ENCODE assay signal across 20 mouse cellular contexts in the genomic region with DNA sequence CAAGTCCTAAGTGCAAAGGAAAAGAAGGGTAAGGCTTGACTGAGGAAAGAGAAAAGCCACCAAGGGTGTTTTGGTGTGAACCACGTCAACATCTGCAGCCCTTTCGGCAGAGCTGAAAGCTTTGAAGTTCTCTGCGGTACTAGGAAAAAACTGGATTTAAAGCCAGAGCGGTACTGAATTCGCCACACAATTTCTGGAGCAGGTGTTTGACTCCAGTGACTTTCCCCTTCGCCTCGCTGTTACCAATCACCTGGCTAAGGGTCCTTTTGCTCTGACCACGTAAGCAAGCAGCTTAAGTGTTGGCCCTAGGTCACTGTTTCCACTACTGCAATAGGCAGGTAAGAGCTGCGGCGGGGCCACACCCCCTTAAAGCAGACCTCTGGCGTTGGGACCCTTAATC. TPM values are rescaled to one million over a fixed set of nuclear protein-coding genes. Genes with fewer than 3 reads are reported as not detected.
DNase-seq lines count a peak whose midpoint lies in the region; ATAC-seq and TF ChIP-seq lines count a peak whose summit lies in the region.
"Had no signal": no experiment of that assay in that cellular context is flagged by ENCODE, and none has a peak within 500 bp of the region (broad histone marks: within the 10 kb centered on the region; RNA-seq: fewer than 3 reads in every experiment).

No protein-coding gene starts in this region.

- no peaks in the 10 kb centered on the region for H3K36me3 ChIP-seq in midbrain, embryonic 11.5 days (ENCODE audit: control insufficient read depth, insufficient read depth, low read length)
- no peaks in the 10 kb centered on the region for H3K36me3 ChIP-seq in midbrain, postnatal 0 days (ENCODE audit: insufficient read depth, low read length)
- H3K36me3 ChIP-seq: G1E had no signal

- intact Hi-C loops in heart, postnatal 36 days (cut with DNase I) = no loop called here

- ATAC-seq in midbrain, embryonic 11.5 days (ENCODE audit: low FRiP score) = no peak
- no peak for ATAC-seq in midbrain, postnatal 0 days (ENCODE audit: low FRiP score)
- ATAC-seq: activated CD4-positive, CD25-positive, alpha-beta regulatory T cell, adult 4 months; CD4-positive, CD25-positive, alpha-beta regulatory T cell, adult 4 months; Patski had no signal

- TF ChIP-seq CTCF in midbrain, postnatal 0 days (IDR thresholded peaks at IDR 0.05) = no peak

- H3K4me2 ChIP-seq in midbrain, embryonic 11.5 days = no peak overlapping the region
- H3K4me2 ChIP-seq in midbrain, postnatal 0 days (ENCODE audit: low read depth, low read length, poor library complexity, severe bottlenecking) = no peak overlapping the region

- DNase-seq in heart, adult 11 months = peak; percentile 67
- DNase-seq in heart, postnatal 36 days = no peak
- peak; percentile 79 for DNase-seq in midbrain, embryonic 11.5 days (ENCODE audit: low spot score, missing footprints)
- no peak for DNase-seq in midbrain, postnatal 0 days (ENCODE audit: low spot score)
- DNase-seq: adrenal gland, adult 2 months; adrenal gland, adult 8-10 months; adrenal gland, postnatal 10 days; adrenal gland, postnatal 14 days; adrenal gland, postnatal 25 days; adrenal gland, postnatal 36 days; B cell, adult 2 months; cerebellum, adult 11 months; cerebellum, adult 11-12 months; cerebellum, adult 18-20 months had no signal

- H3K9me3 ChIP-seq in midbrain, embryonic 11.5 days (ENCODE audit: control insufficient read depth, low read length) = no peaks in the 10 kb centered on the region
- 0 out of 2 replicates have a peak, but pooled peaks cover 5% of the 10 kb centered on the region for H3K9me3 ChIP-seq in midbrain, postnatal 0 days (ENCODE audit: low read length)
- H3K9me3 ChIP-seq: G1E had no signal

- H3K4me1 ChIP-seq in midbrain, embryonic 11.5 days (ENCODE audit: control insufficient read depth, insufficient read depth, low read length) = no peaks in the 10 kb centered on the region
- no peaks in the 10 kb centered on the region for H3K4me1 ChIP-seq in midbrain, postnatal 0 days (ENCODE audit: insufficient read depth, low read length)

- WGBS in midbrain, embryonic 11.5 days = 92% methylated on average over 11 of the region's 11 CpGs
- WGBS in midbrain, postnatal 0 days = 91% methylated on average over 11 of the region's 11 CpGs

- H3K4me3 ChIP-seq in midbrain, embryonic 11.5 days (ENCODE audit: low read depth, low read length) = no peak overlapping the region
- H3K4me3 ChIP-seq in midbrain, postnatal 0 days (ENCODE audit: low read depth, low read length) = no peak overlapping the region

- no peaks in the 10 kb centered on the region for H3K27me3 ChIP-seq in midbrain, embryonic 11.5 days (ENCODE audit: control insufficient read depth, insufficient read depth, low read length)
- H3K27me3 ChIP-seq in midbrain, postnatal 0 days (ENCODE audit: insufficient read depth, low read length) = no peaks in the 10 kb centered on the region
- H3K27me3 ChIP-seq: CH12.LX had no signal

- no peak overlapping the region for H3K27ac ChIP-seq in midbrain, embryonic 11.5 days (ENCODE audit: low read depth, low read length)
- H3K27ac ChIP-seq in midbrain, postnatal 0 days (ENCODE audit: low read depth, low read length) = no peak overlapping the region

- H3K9ac ChIP-seq in midbrain, embryonic 11.5 days (ENCODE audit: low read length) = no peak overlapping the region
- H3K9ac ChIP-seq in midbrain, postnatal 0 days (replicated peaks; ENCODE audit: low read length, poor library complexity, severe bottlenecking) = no peak overlapping the region

RNA-seq across cellular contexts. Expression of a gene that starts 12.6 kb away (rescaled TPM):
- under 1 TPM; 0.19 TPM for total RNA-seq in heart, postnatal 36 days (2021)
- 0.07 and 0.11 TPM in 2 replicates for polyA plus RNA-seq in midbrain, embryonic 11.5 days (2014; fragmentation: Nextera tagmentation; extraction: Ambion mirVana)
- total RNA-seq in midbrain, postnatal 0 days (2014; rRNA removed) = not detected in 2 replicates
- 0.06 and 0.07 TPM in 2 replicates for polyA plus RNA-seq in midbrain, postnatal 0 days (2015; fragmentation: Nextera tagmentation; extraction: Ambion mirVana)
- total RNA-seq: CH12.LX had no signal
- polyA plus RNA-seq: C2C12; CD4-positive, CD25-positive, alpha-beta regulatory T cell, adult 4 months; G1E had no signal

Comparison
In these comparisons a context has a peak if more than half of its experiments do, and no peak if none do; other contexts are left out.
1. DNase-seq: peak in heart, adult 11 months (single experiment) and midbrain, embryonic 11.5 days (single experiment); none in heart, postnatal 36 days (0 of 2) and midbrain, postnatal 0 days (single experiment).